Mouse (Mus musculus): ENCODE measurements around the gene Tbx6. TPM values are rescaled to one million over a fixed set of nuclear protein-coding genes. Genes with fewer than 3 reads are reported as not detected.

Gene Tbx6
- polyA plus RNA-seq, 2 experiments, result 0.41 to 2.0 TPM

DNA sequence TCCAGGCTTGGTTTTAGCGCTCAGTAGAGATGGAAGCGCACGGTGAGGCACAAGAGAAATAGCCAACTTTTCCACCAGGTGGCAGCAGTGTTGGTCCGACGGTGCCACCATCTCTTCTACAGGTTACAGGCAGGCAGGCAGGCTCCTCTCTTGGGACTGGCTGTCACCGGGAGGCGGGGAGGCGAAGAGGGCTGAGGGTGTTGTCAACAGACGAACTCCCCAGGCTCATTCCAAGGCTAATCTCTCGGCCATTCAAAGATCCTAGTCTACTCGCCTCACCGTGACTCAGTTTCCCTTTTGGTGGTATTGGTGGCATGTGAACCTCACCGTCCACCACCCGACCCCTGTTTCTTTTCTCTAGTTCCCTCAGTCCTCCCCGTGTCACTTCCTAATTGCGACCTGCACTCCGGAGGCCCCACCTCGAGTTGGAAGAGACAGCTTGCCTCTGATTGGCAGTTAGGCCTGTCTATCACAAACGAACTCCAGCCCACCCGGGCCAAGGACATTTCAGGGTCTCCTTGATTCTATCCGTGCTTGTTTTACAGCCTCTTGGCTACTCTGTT lies 50.8 kb downstream of the Tbx6 start:
- TF ChIP-seq POLR2A (IDR thresholded peaks at IDR 0.05; ENCODE audit: borderline replicate concordance, extremely low read depth, insufficient read depth, insufficient read length), result no peak

DNA sequence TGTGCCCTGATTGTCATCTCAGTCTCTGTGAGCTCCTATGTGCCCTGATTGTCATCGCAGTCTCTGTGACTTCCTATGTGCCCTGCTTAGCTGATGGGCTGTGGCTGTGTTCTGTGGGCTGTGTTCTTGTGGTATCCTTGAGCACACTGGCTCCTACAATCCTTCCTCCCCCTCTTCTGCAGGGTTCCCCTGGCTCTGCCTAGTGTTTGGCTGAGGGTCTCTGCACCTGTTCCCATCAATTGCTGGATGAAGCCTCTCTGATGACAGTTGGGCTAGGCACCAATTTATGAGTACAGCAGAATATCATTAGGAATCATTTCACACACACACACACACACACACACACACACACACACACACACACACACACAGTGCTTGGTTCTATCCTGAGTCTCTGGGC lies 52.0 kb downstream of the Tbx6 start:
- no peaks in the 10 kb centered on the region for H3K36me3 ChIP-seq (ENCODE audit: control insufficient read depth, insufficient read depth, low read length)
- no peak overlapping the region for H3K4me2 ChIP-seq (replicated peaks; ENCODE audit: low read depth, low read length, severe bottlenecking)
- no peaks in the 10 kb centered on the region for H3K4me1 ChIP-seq (ENCODE audit: control insufficient read depth, insufficient read depth, low read length)
- no peaks in the 10 kb centered on the region for H3K9me3 ChIP-seq (ENCODE audit: control insufficient read depth, low read length)
- 89% methylated on average over 1 of the region's 1 CpGs for WGBS
- ATAC-seq (ENCODE audit: low FRiP score, low read depth) (0 out of 2 replicates have a peak, but pooled peaks have one; percentile 29), DNase-seq (ENCODE audit: low spot score) (no peak)
- H3K27ac ChIP-seq (replicated peaks; ENCODE audit: low read depth, low read length), result no peak overlapping the region
- H3K4me3 ChIP-seq (replicated peaks; ENCODE audit: low read length), result no peak overlapping the region
- no peaks in the 10 kb centered on the region for H3K27me3 ChIP-seq (ENCODE audit: control insufficient read depth, insufficient read depth, low read length)
- no peak for TF ChIP-seq POLR2A (IDR thresholded peaks at IDR 0.05; ENCODE audit: borderline replicate concordance, extremely low read depth, insufficient read depth, insufficient read length)
- H3K9ac ChIP-seq (ENCODE audit: low read depth, low read length, severe bottlenecking), result no peak overlapping the region

More for the DNA sequence above, 50.8 kb downstream of the Tbx6 start:
- Histone ChIP-seq H3K36me3 (ENCODE audit: control insufficient read depth, insufficient read depth, low read length) (no peaks in the 10 kb centered on the region), H3K9me3 (ENCODE audit: control insufficient read depth, low read length) (no peaks in the 10 kb centered on the region), H3K4me3 (replicated peaks; ENCODE audit: low read length) (no peak overlapping the region), H3K4me1 (ENCODE audit: control insufficient read depth, insufficient read depth, low read length) (no peaks in the 10 kb centered on the region), H3K27ac (replicated peaks; ENCODE audit: low read depth, low read length) (no peak overlapping the region), H3K9ac (ENCODE audit: low read depth, low read length, severe bottlenecking) (no peak overlapping the region), H3K4me2 (replicated peaks; ENCODE audit: low read depth, low read length, severe bottlenecking) (peak overlapping the region; percentile 44), H3K27me3 (ENCODE audit: control insufficient read depth, insufficient read depth, low read length) (no peaks in the 10 kb centered on the region)
- under 1% methylated on average over 21 of the region's 21 CpGs for WGBS
- ATAC-seq (ENCODE audit: low FRiP score, low read depth) (peak; percentile 70), DNase-seq (ENCODE audit: low spot score) (peak; percentile 77)

Other genes starting within 250 kb of the Tbx6 start
Only the 30 nearest of the 32 such genes appear.
- gene Eif3c, start 215.1 kb upstream of the Tbx6 start, polyA plus RNA-seq (2012; rRNA removed), result 107 and 115 TPM in 2 replicates
- 169 and 171 TPM in 2 replicates for gene Eif3c, start 215.1 kb upstream of the Tbx6 start, polyA plus RNA-seq (2014; fragmentation: Nextera tagmentation; extraction: Ambion mirVana)
- gene Apobr, start 196.5 kb upstream of the Tbx6 start, polyA plus RNA-seq (2012; rRNA removed), result 0.96 and 1.0 TPM in 2 replicates
- gene Apobr, start 196.5 kb upstream of the Tbx6 start, polyA plus RNA-seq (2014; fragmentation: Nextera tagmentation; extraction: Ambion mirVana), result 1.1 and 1.5 TPM in 2 replicates
- 55.4 and 81.7 TPM in 2 replicates for gene Cln3, start 195.7 kb upstream of the Tbx6 start, polyA plus RNA-seq (2012; rRNA removed)
- 34.6 and 35.5 TPM in 2 replicates for gene Cln3, start 195.7 kb upstream of the Tbx6 start, polyA plus RNA-seq (2014; fragmentation: Nextera tagmentation; extraction: Ambion mirVana)
- not detected in 2 replicates for gene Il27, start 186.5 kb upstream of the Tbx6 start, polyA plus RNA-seq (2012; rRNA removed)
- gene Il27, start 186.5 kb upstream of the Tbx6 start, polyA plus RNA-seq (2014; fragmentation: Nextera tagmentation; extraction: Ambion mirVana), result not detected in 2 replicates
- 5.8 and 11.6 TPM in 2 replicates for gene Nupr1, start 150.6 kb upstream of the Tbx6 start, polyA plus RNA-seq (2012; rRNA removed)
- gene Nupr1, start 150.6 kb upstream of the Tbx6 start, polyA plus RNA-seq (2014; fragmentation: Nextera tagmentation; extraction: Ambion mirVana), result 10.9 and 19.2 TPM in 2 replicates
- 49.8 and 61.6 TPM in 2 replicates for gene Sgf29, start 132.2 kb upstream of the Tbx6 start, polyA plus RNA-seq (2012; rRNA removed)
- gene Sgf29, start 132.2 kb upstream of the Tbx6 start, polyA plus RNA-seq (2014; fragmentation: Nextera tagmentation; extraction: Ambion mirVana), result 56.0 and 64.2 TPM in 2 replicates
- 6.9 and 7.0 TPM in 2 replicates for gene Sult1a1, start 105.1 kb upstream of the Tbx6 start, polyA plus RNA-seq (2012; rRNA removed)
- 10.3 TPM in 2 replicates for gene Sult1a1, start 105.1 kb upstream of the Tbx6 start, polyA plus RNA-seq (2014; fragmentation: Nextera tagmentation; extraction: Ambion mirVana)
- gene Bola2, start 86.1 kb upstream of the Tbx6 start, polyA plus RNA-seq (2012; rRNA removed), result 37.3 and 50.4 TPM in 2 replicates
- 121 and 122 TPM in 2 replicates for gene Bola2, start 86.1 kb upstream of the Tbx6 start, polyA plus RNA-seq (2014; fragmentation: Nextera tagmentation; extraction: Ambion mirVana)
- gene Slx1b, start 85.7 kb upstream of the Tbx6 start, polyA plus RNA-seq (2012; rRNA removed), result 33.2 and 44.0 TPM in 2 replicates
- gene Slx1b, start 85.7 kb upstream of the Tbx6 start, polyA plus RNA-seq (2014; fragmentation: Nextera tagmentation; extraction: Ambion mirVana), result 8.6 and 9.9 TPM in 2 replicates
- 33.4 and 45.7 TPM in 2 replicates for gene Coro1a, start 73.7 kb upstream of the Tbx6 start, polyA plus RNA-seq (2012; rRNA removed)
- gene Coro1a, start 73.7 kb upstream of the Tbx6 start, polyA plus RNA-seq (2014; fragmentation: Nextera tagmentation; extraction: Ambion mirVana), result 43.0 and 45.0 TPM in 2 replicates
- 134 and 151 TPM in 2 replicates for gene Mapk3, start 21.9 kb upstream of the Tbx6 start, polyA plus RNA-seq (2012; rRNA removed)
- 51.0 and 52.4 TPM in 2 replicates for gene Mapk3, start 21.9 kb upstream of the Tbx6 start, polyA plus RNA-seq (2014; fragmentation: Nextera tagmentation; extraction: Ambion mirVana)
- 13.6 and 15.0 TPM in 2 replicates for gene Gdpd3, start 15.1 kb upstream of the Tbx6 start, polyA plus RNA-seq (2012; rRNA removed)
- 3.2 and 4.3 TPM in 2 replicates for gene Gdpd3, start 15.1 kb upstream of the Tbx6 start, polyA plus RNA-seq (2014; fragmentation: Nextera tagmentation; extraction: Ambion mirVana)
- gene Ypel3, start 4.5 kb upstream of the Tbx6 start, polyA plus RNA-seq (2012; rRNA removed), result 144 and 202 TPM in 2 replicates
- gene Ypel3, start 4.5 kb upstream of the Tbx6 start, polyA plus RNA-seq (2014; fragmentation: Nextera tagmentation; extraction: Ambion mirVana), result 131 and 151 TPM in 2 replicates
- gene Ppp4c, start 11.0 kb downstream of the Tbx6 start, polyA plus RNA-seq (2012; rRNA removed), result 238 and 252 TPM in 2 replicates
- gene Ppp4c, start 11.0 kb downstream of the Tbx6 start, polyA plus RNA-seq (2014; fragmentation: Nextera tagmentation; extraction: Ambion mirVana), result 268 and 269 TPM in 2 replicates
- gene Fam57b, start 16.2 kb downstream of the Tbx6 start, polyA plus RNA-seq (2012; rRNA removed), result 1.6 and 2.0 TPM in 2 replicates
- 0.21 and 0.44 TPM in 2 replicates for gene Fam57b, start 16.2 kb downstream of the Tbx6 start, polyA plus RNA-seq (2014; fragmentation: Nextera tagmentation; extraction: Ambion mirVana)
- not detected in 2 replicates for gene 4930451I11Rik, start 50.2 kb downstream of the Tbx6 start, polyA plus RNA-seq (2012; rRNA removed)
- gene 4930451I11Rik, start 50.2 kb downstream of the Tbx6 start, polyA plus RNA-seq (2014; fragmentation: Nextera tagmentation; extraction: Ambion mirVana), result not detected in 2 replicates
- 1.3 and 2.8 TPM in 2 replicates for gene Doc2a, start 65.9 kb downstream of the Tbx6 start, polyA plus RNA-seq (2012; rRNA removed)
- gene Doc2a, start 65.9 kb downstream of the Tbx6 start, polyA plus RNA-seq (2014; fragmentation: Nextera tagmentation; extraction: Ambion mirVana), result 0.76 and 0.92 TPM in 2 replicates
- 55.1 and 120 TPM in 2 replicates for gene Hirip3, start 80.5 kb downstream of the Tbx6 start, polyA plus RNA-seq (2012; rRNA removed)
- 15.2 and 16.1 TPM in 2 replicates for gene Hirip3, start 80.5 kb downstream of the Tbx6 start, polyA plus RNA-seq (2014; fragmentation: Nextera tagmentation; extraction: Ambion mirVana)
- 84.3 and 89.8 TPM in 2 replicates for gene Ino80e, start 80.9 kb downstream of the Tbx6 start, polyA plus RNA-seq (2012; rRNA removed)
- gene Ino80e, start 80.9 kb downstream of the Tbx6 start, polyA plus RNA-seq (2014; fragmentation: Nextera tagmentation; extraction: Ambion mirVana), result 86.7 TPM in 2 replicates
- 106 and 121 TPM in 2 replicates for gene Taok2, start 103.2 kb downstream of the Tbx6 start, polyA plus RNA-seq (2012; rRNA removed)
- gene Taok2, start 103.2 kb downstream of the Tbx6 start, polyA plus RNA-seq (2014; fragmentation: Nextera tagmentation; extraction: Ambion mirVana), result 28.5 and 37.1 TPM in 2 replicates
- gene Tmem219, start 141.4 kb downstream of the Tbx6 start, polyA plus RNA-seq (2012; rRNA removed), result 33.2 and 41.6 TPM in 2 replicates
- 31.0 and 33.8 TPM in 2 replicates for gene Tmem219, start 141.4 kb downstream of the Tbx6 start, polyA plus RNA-seq (2014; fragmentation: Nextera tagmentation; extraction: Ambion mirVana)
- gene Kctd13, start 147.4 kb downstream of the Tbx6 start, polyA plus RNA-seq (2012; rRNA removed), result 21.4 and 24.4 TPM in 2 replicates
- gene Kctd13, start 147.4 kb downstream of the Tbx6 start, polyA plus RNA-seq (2014; fragmentation: Nextera tagmentation; extraction: Ambion mirVana), result 14.2 and 16.6 TPM in 2 replicates
- gene Asphd1, start 168.1 kb downstream of the Tbx6 start, polyA plus RNA-seq (2012; rRNA removed), result 0.26 and 1.4 TPM in 2 replicates
- 0.12 and 0.15 TPM in 2 replicates for gene Asphd1, start 168.1 kb downstream of the Tbx6 start, polyA plus RNA-seq (2014; fragmentation: Nextera tagmentation; extraction: Ambion mirVana)
- gene Sez6l2, start 169.1 kb downstream of the Tbx6 start, polyA plus RNA-seq (2012; rRNA removed), result 2.5 and 3.2 TPM in 2 replicates
- gene Sez6l2, start 169.1 kb downstream of the Tbx6 start, polyA plus RNA-seq (2014; fragmentation: Nextera tagmentation; extraction: Ambion mirVana), result 0.90 and 1.6 TPM in 2 replicates
- 123 and 172 TPM in 2 replicates for gene Cdipt, start 194.4 kb downstream of the Tbx6 start, polyA plus RNA-seq (2012; rRNA removed)
- gene Cdipt, start 194.4 kb downstream of the Tbx6 start, polyA plus RNA-seq (2014; fragmentation: Nextera tagmentation; extraction: Ambion mirVana), result 84.8 and 94.0 TPM in 2 replicates
- gene Cdiptos, start 194.6 kb downstream of the Tbx6 start, polyA plus RNA-seq (2012; rRNA removed), result 1.5 and 1.9 TPM in 2 replicates
- 0.83 and 1.2 TPM in 2 replicates for gene Cdiptos, start 194.6 kb downstream of the Tbx6 start, polyA plus RNA-seq (2014; fragmentation: Nextera tagmentation; extraction: Ambion mirVana)
- gene Mvp, start 233.1 kb downstream of the Tbx6 start, polyA plus RNA-seq (2012; rRNA removed), result 7.9 and 8.0 TPM in 2 replicates
- gene Mvp, start 233.1 kb downstream of the Tbx6 start, polyA plus RNA-seq (2014; fragmentation: Nextera tagmentation; extraction: Ambion mirVana), result 7.3 and 7.9 TPM in 2 replicates
- gene Pagr1b, start 235.0 kb downstream of the Tbx6 start, polyA plus RNA-seq (2012; rRNA removed), result 3.2 and 4.3 TPM in 2 replicates
- gene Pagr1b, start 235.0 kb downstream of the Tbx6 start, polyA plus RNA-seq (2014; fragmentation: Nextera tagmentation; extraction: Ambion mirVana), result 0.61 TPM in 1 of 2 replicates, not detected in the other
- 27.0 and 31.9 TPM in 2 replicates for gene Pagr1a, start 235.9 kb downstream of the Tbx6 start, polyA plus RNA-seq (2012; rRNA removed)
- 47.6 and 63.6 TPM in 2 replicates for gene Pagr1a, start 235.9 kb downstream of the Tbx6 start, polyA plus RNA-seq (2014; fragmentation: Nextera tagmentation; extraction: Ambion mirVana)
- gene Gm42742, start 239.6 kb downstream of the Tbx6 start, polyA plus RNA-seq (2012; rRNA removed), result 111 and 143 TPM in 2 replicates
- gene Gm42742, start 239.6 kb downstream of the Tbx6 start, polyA plus RNA-seq (2014; fragmentation: Nextera tagmentation; extraction: Ambion mirVana), result 26.8 and 37.7 TPM in 2 replicates